Mouse (Mus musculus) embryonic facial prominence, embryonic 13.5 days (tissue): ENCODE measurements around the gene Cxcl3. TPM values are rescaled to one million over a fixed set of nuclear protein-coding genes. Genes with fewer than 3 reads are reported as not detected.

Experiments
- ATAC-seq: fragments of 200-750 bp; cut with Nextera tagmentation; 2 replicates; pipeline ENCODE4 v1.8.0; 2017; ENCODE audit warnings: low read depth; ENCODE audit not compliant: insufficient number of reproducible peaks, insufficient read depth, low FRiP score, low TSS enrichment
- H3K27ac ChIP-seq: fragments of 300-500 bp; sonication (generic); 2 replicates; pipeline ENCODE4 v1.5.1; 2015; ENCODE audit warnings: moderate library complexity, mild to moderate bottlenecking, inconsistent platforms
- H3K27me3 ChIP-seq: fragments of 300-500 bp; sonication (generic); 2 replicates; pipeline ENCODE4 v1.6.1; 2015; ENCODE audit warnings: mild to moderate bottlenecking, inconsistent platforms
- H3K36me3 ChIP-seq: fragments of 300-500 bp; sonication (generic); 2 replicates; pipeline ENCODE4 v1.6.1; 2015; ENCODE audit warnings: mild to moderate bottlenecking, inconsistent platforms
- H3K4me1 ChIP-seq: fragments of 300-500 bp; sonication (generic); 2 replicates; pipeline ENCODE4 v1.6.1; 2015; ENCODE audit warnings: inconsistent platforms
- H3K4me2 ChIP-seq: fragments of 300-500 bp; sonication (generic); 2 replicates; pipeline ENCODE4 v1.6.1; 2015; ENCODE audit warnings: moderate library complexity, mild to moderate bottlenecking, inconsistent platforms
- H3K4me3 ChIP-seq: fragments of 300-500 bp; sonication (generic); 2 replicates; pipeline ENCODE4 v1.5.1; 2015; ENCODE audit warnings: mild to moderate bottlenecking, inconsistent platforms
- H3K9ac ChIP-seq: fragments of 300-500 bp; sonication (generic); 2 replicates; pipeline ENCODE4 v1.6.1; 2015; ENCODE audit warnings: mild to moderate bottlenecking, inconsistent platforms
- H3K9me3 ChIP-seq: fragments of 300-500 bp; sonication (generic); 2 replicates; pipeline ENCODE4 v1.6.1; 2016; ENCODE audit warnings: inconsistent platforms
- WGBS: fragments of 180-500 bp; shearing (Covaris S2); methylation state at CpG from one replicate; pipeline ENCODE4 v1.1.7; 2015; ENCODE audit warnings: mixed read lengths; 5-methylcytosine and 5-hydroxymethylcytosine counted together
- polyA plus RNA-seq: library from polyadenylated mRNA; unstranded; fragments of >200 nt; fragmentation: Nextera tagmentation; extraction: Ambion mirVana; gene quantifications from 2 replicates; pipeline ENCODE4 v1.2.1, GENCODE M21; 2015

The Cxcl3 gene
- polyA plus RNA-seq, 1 experiment from 2014 or later: 0.41 TPM

GRCm38 (mm10) chr5:90768218-90768617, 17.7 kb upstream of the Cxcl3 start, which contains the start of gene Ppbp:
Ppbp (plus strand) TSS chr5:90768518.
- 70% methylated on average over 3 of the region's 3 CpGs for WGBS

GRCm38 (mm10) chr5:90771369-90771768, 14.5 kb upstream of the Cxcl3 start:
- no peak overlapping the region for H3K9ac ChIP-seq
- no peaks in the 10 kb centered on the region for H3K36me3 ChIP-seq
- H3K4me1 ChIP-seq: 0 out of 2 replicates have a peak, but pooled peaks cover 6% of the 10 kb centered on the region
- no peak overlapping the region for H3K27ac ChIP-seq
- H3K9me3 ChIP-seq: no peaks in the 10 kb centered on the region
- WGBS: 65% methylated on average over 3 of the region's 3 CpGs
- no peak overlapping the region for H3K4me2 ChIP-seq
- H3K27me3 ChIP-seq: peaks cover 14% of the 10 kb centered on the region; the same call in 1 of the 2 replicates
- H3K4me3 ChIP-seq: no peak overlapping the region
- no peak for ATAC-seq

More at GRCm38 (mm10) chr5:90768218-90768617, 17.7 kb upstream of the Cxcl3 start, which contains the start of gene Ppbp:
- Histone ChIP-seq H3K9ac (no peak within 1 kb of the TSS), H3K4me2 (no peak within 1 kb of the TSS), H3K9me3 (no peaks in the 10 kb centered on the region), H3K36me3 (no peaks in the 10 kb centered on the region), H3K4me1 (peaks cover 20% of the 10 kb centered on the region), H3K27ac (no peak within 1 kb of the TSS), H3K27me3 (peaks cover 14% of the 10 kb centered on the region; the same call in 1 of the 2 replicates), H3K4me3 (no peak within 1 kb of the TSS)
- ATAC-seq: no peak

GRCm38 (mm10) chr5:90771880-90772653, 13.8 kb upstream of the Cxcl3 start, which contains the start of gene Pf4:
Pf4 (plus strand) TSS chr5:90772435.
- Histone ChIP-seq H3K36me3 (no peaks in the 10 kb centered on the region), H3K9me3 (no peaks in the 10 kb centered on the region), H3K4me2 (no peak within 1 kb of the TSS), H3K27me3 (peaks cover 14% of the 10 kb centered on the region), H3K27ac (no peak within 1 kb of the TSS), H3K4me1 (0 out of 2 replicates have a peak, but pooled peaks cover 6% of the 10 kb centered on the region), H3K4me3 (no peak within 1 kb of the TSS), H3K9ac (no peak within 1 kb of the TSS)
- ATAC-seq: no peak
- 85% methylated on average over 16 of the region's 16 CpGs for WGBS

- H3K9me3 ChIP-seq: no peaks in the 10 kb centered on the region
- H3K4me3 ChIP-seq: no peak overlapping the region
- H3K9ac ChIP-seq: no peak overlapping the region
- 86% methylated on average over 5 of the region's 5 CpGs for WGBS
- no peak overlapping the region for H3K4me2 ChIP-seq
- no peaks in the 10 kb centered on the region for H3K36me3 ChIP-seq
- no peak for ATAC-seq
- H3K4me1 ChIP-seq: 0 out of 2 replicates have a peak, but pooled peaks cover 6% of the 10 kb centered on the region
- no peaks in the 10 kb centered on the region; the same call in 1 of the 2 replicates for H3K27me3 ChIP-seq
- H3K27ac ChIP-seq: no peak overlapping the region
Observed at GRCm38 (mm10) chr5:90775562-90775961, 10.3 kb upstream of the Cxcl3 start.

GRCm38 (mm10) chr5:90777621-90778020, 8.3 kb upstream of the Cxcl3 start:
- no peaks in the 10 kb centered on the region for H3K4me1 ChIP-seq
- ATAC-seq: no peak
- no peak overlapping the region for H3K27ac ChIP-seq
- H3K4me2 ChIP-seq: no peak overlapping the region
- H3K4me3 ChIP-seq: no peak overlapping the region
- 84% methylated on average over 10 of the region's 10 CpGs for WGBS
- H3K9me3 ChIP-seq: no peaks in the 10 kb centered on the region
- H3K36me3 ChIP-seq: no peaks in the 10 kb centered on the region
- H3K9ac ChIP-seq: no peak overlapping the region
- H3K27me3 ChIP-seq: no peaks in the 10 kb centered on the region; the same call in 1 of the 2 replicates

- no peak for ATAC-seq
- Histone ChIP-seq H3K9ac (no peak overlapping the region), H3K4me2 (no peak overlapping the region), H3K4me1 (no peaks in the 10 kb centered on the region), H3K36me3 (no peaks in the 10 kb centered on the region), H3K27ac (no peak overlapping the region), H3K4me3 (no peak overlapping the region), H3K9me3 (no peaks in the 10 kb centered on the region), H3K27me3 (no peaks in the 10 kb centered on the region; the same call in 1 of the 2 replicates)
- WGBS: 81% methylated on average over 6 of the region's 6 CpGs
Observed at GRCm38 (mm10) chr5:90778856-90779255, 7.0 kb upstream of the Cxcl3 start.

GRCm38 (mm10) chr5:90783697-90784096, 2.2 kb upstream of the Cxcl3 start:
- ATAC-seq: no peak
- H3K4me2 ChIP-seq: no peak overlapping the region
- H3K9me3 ChIP-seq: no peaks in the 10 kb centered on the region
- peaks cover 11% of the 10 kb centered on the region; the same call in 1 of the 2 replicates for H3K27me3 ChIP-seq
- no peak overlapping the region for H3K4me3 ChIP-seq
- peaks cover 8% of the 10 kb centered on the region; the same call in 1 of the 2 replicates for H3K4me1 ChIP-seq
- H3K9ac ChIP-seq: no peak overlapping the region
- WGBS: 78% methylated on average over 3 of the region's 3 CpGs
- no peak overlapping the region for H3K27ac ChIP-seq
- H3K36me3 ChIP-seq: no peaks in the 10 kb centered on the region

- no peaks in the 10 kb centered on the region for H3K9me3 ChIP-seq
- H3K27ac ChIP-seq: no peak overlapping the region
- peaks cover 11% of the 10 kb centered on the region; the same call in 1 of the 2 replicates for H3K27me3 ChIP-seq
- H3K4me1 ChIP-seq: peaks cover 12% of the 10 kb centered on the region
- H3K9ac ChIP-seq: no peak overlapping the region
- no peak overlapping the region for H3K4me3 ChIP-seq
- no peak overlapping the region for H3K4me2 ChIP-seq
- no peak for ATAC-seq
- H3K36me3 ChIP-seq: no peaks in the 10 kb centered on the region
- WGBS: 73% methylated on average over 4 of the region's 4 CpGs
Observed at GRCm38 (mm10) chr5:90788114-90788513, 2.2 kb downstream of the Cxcl3 start.

GRCm38 (mm10) chr5:90789306-90790073, 3.6 kb downstream of the Cxcl3 start:
- Histone ChIP-seq H3K9me3 (no peaks in the 10 kb centered on the region), H3K4me1 (peaks cover 17% of the 10 kb centered on the region), H3K27me3 (peaks cover 11% of the 10 kb centered on the region; the same call in 1 of the 2 replicates), H3K4me2 (no peak overlapping the region), H3K36me3 (no peaks in the 10 kb centered on the region), H3K4me3 (no peak overlapping the region), H3K9ac (no peak overlapping the region), H3K27ac (no peak overlapping the region)
- ATAC-seq: no peak
- 77% methylated on average over 11 of the region's 11 CpGs for WGBS

GRCm38 (mm10) chr5:90790074-90790502, 4.2 kb downstream of the Cxcl3 start:
- Histone ChIP-seq H3K9ac (no peak overlapping the region), H3K4me1 (peaks cover 18% of the 10 kb centered on the region), H3K27ac (no peak overlapping the region), H3K9me3 (no peaks in the 10 kb centered on the region), H3K27me3 (peaks cover 8% of the 10 kb centered on the region; the same call in 1 of the 2 replicates), H3K36me3 (no peaks in the 10 kb centered on the region), H3K4me3 (no peak overlapping the region), H3K4me2 (no peak overlapping the region)
- no peak for ATAC-seq
- 58% methylated on average over 8 of the region's 8 CpGs for WGBS

GRCm38 (mm10) chr5:90794195-90794625, 8.3 kb downstream of the Cxcl3 start, which contains the start of gene Cxcl15:
Cxcl15 (plus strand) TSS chr5:90794534.
- no peak within 1 kb of the TSS for H3K9ac ChIP-seq
- no peak within 1 kb of the TSS for H3K4me2 ChIP-seq
- no peaks in the 10 kb centered on the region for H3K9me3 ChIP-seq
- no peak within 1 kb of the TSS for H3K4me3 ChIP-seq
- 64% methylated on average over 5 of the region's 5 CpGs for WGBS
- peaks cover 10% of the 10 kb centered on the region for H3K4me1 ChIP-seq
- no peak within 1 kb of the TSS for H3K27ac ChIP-seq
- H3K36me3 ChIP-seq: no peaks in the 10 kb centered on the region
- no peak for ATAC-seq
- no peaks in the 10 kb centered on the region for H3K27me3 ChIP-seq
